Mouse (Mus musculus) kidney, embryonic 15.5 days (tissue): Measurements from ENCODE around the gene Asb4. TPM values are rescaled to one million over a fixed set of nuclear protein-coding genes. Genes with fewer than 3 reads are reported as not detected.
A peak's percentile ranks its signal among the peaks of the same experiment; 100 is the strongest.

ENCODE experiments used
- ATAC-seq: fragments of 200-750 bp; cut with Nextera tagmentation; replicated peaks from 2 replicates; pipeline ENCODE4 v1.8.0; 2017; ENCODE audit warnings: moderate TSS enrichment; ENCODE audit not compliant: low FRiP score
- H3K27ac ChIP-seq: fragments of 300-500 bp; sonication (generic); 2 replicates; pipeline ENCODE4 v1.5.1; 2015; ENCODE audit warnings: mild to moderate bottlenecking, inconsistent platforms
- H3K27me3 ChIP-seq: fragments of 300-500 bp; sonication (generic); 2 replicates; pipeline ENCODE4 v1.6.1; 2015; ENCODE audit warnings: inconsistent platforms
- H3K36me3 ChIP-seq: fragments of 300-500 bp; sonication (generic); 2 replicates; pipeline ENCODE4 v1.6.1; 2015; ENCODE audit warnings: inconsistent platforms
- H3K4me1 ChIP-seq: fragments of 300-500 bp; sonication (generic); 2 replicates; pipeline ENCODE4 v1.6.1; 2015; ENCODE audit warnings: inconsistent platforms
- H3K4me2 ChIP-seq: fragments of 300-500 bp; sonication (generic); 2 replicates; pipeline ENCODE4 v1.6.1; 2015; ENCODE audit warnings: moderate library complexity, mild to moderate bottlenecking, inconsistent platforms
- H3K4me3 ChIP-seq: fragments of 300-500 bp; sonication (generic); replicated peaks from 2 replicates; pipeline ENCODE4 v1.5.1; 2015; ENCODE audit warnings: mild to moderate bottlenecking, inconsistent platforms
- H3K9ac ChIP-seq: fragments of 300-500 bp; sonication (generic); 2 replicates; pipeline ENCODE4 v1.6.1; 2015; ENCODE audit warnings: mild to moderate bottlenecking, inconsistent platforms
- H3K9me3 ChIP-seq: fragments of 300-500 bp; sonication (generic); replicated peaks from 2 replicates; pipeline ENCODE4 v1.6.1; 2016; ENCODE audit warnings: inconsistent platforms
- WGBS: fragments of 180-500 bp; shearing (Covaris S2); methylation state at CpG from one replicate; pipeline ENCODE4 v1.1.7; 2015; ENCODE audit warnings: mixed read lengths; 5-methylcytosine and 5-hydroxymethylcytosine counted together
- polyA plus RNA-seq: library from polyadenylated mRNA; unstranded; fragments of >200 nt; fragmentation: Nextera tagmentation; extraction: Ambion mirVana; gene quantifications from 2 replicates; pipeline ENCODE4 v1.2.1, GENCODE M21; 2015

Gene Asb4
- polyA plus RNA-seq, 1 experiment from 2014 or later, result 27.6 TPM

GRCm38 (mm10) chr6:5379781-5380623 lies 3.2 kb upstream of the Asb4 start:
- H3K9me3 ChIP-seq, result no peaks in the 10 kb centered on the region
- H3K9ac ChIP-seq, result no peak overlapping the region
- H3K27ac ChIP-seq, result 0 out of 2 replicates have a peak overlapping the region, but pooled peaks have one; percentile 27
- peak overlapping the region; percentile 18; the same call in 1 of the 2 replicates for H3K4me3 ChIP-seq
- H3K4me2 ChIP-seq, result peak overlapping the region; percentile 51
- WGBS, result 24% methylated on average over 22 of the region's 22 CpGs
- ATAC-seq, result peak; percentile 5; the same call in 1 of the 2 replicates
- H3K27me3 ChIP-seq, result no peaks in the 10 kb centered on the region
- peaks cover 45% of the 10 kb centered on the region for H3K4me1 ChIP-seq
- no peaks in the 10 kb centered on the region for H3K36me3 ChIP-seq

DNA sequence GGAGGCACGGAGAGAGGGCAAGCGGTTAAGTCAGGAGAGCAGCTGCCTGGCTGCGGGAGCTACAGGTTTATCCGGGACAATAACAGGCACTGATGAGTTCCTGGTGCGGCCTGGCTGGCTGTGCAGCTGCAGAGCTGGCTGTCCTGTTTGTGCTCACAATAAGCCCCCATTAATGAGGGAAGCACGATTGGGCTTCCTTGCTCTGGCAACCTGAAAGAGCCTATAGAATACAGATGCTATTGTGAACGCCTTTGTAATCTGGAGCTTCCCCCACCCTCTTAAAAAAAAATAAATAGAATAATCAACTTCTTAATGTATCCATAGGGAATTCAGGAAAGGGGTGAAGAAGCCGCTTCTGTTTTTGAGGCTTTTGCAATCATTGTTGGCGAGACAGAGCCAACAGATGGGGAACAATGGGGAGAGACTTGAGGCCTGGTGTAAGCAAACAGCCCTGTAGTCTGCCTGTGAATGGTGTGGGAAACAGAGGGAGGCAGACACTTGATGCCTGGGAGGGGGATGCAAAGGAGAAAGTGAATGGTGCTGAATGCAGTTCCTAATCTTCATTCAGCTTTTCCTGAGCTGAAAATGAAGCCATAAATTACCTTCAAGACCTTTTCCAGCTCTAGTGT lies 2.4 kb upstream of the Asb4 start:
- no peak overlapping the region for H3K4me3 ChIP-seq
- H3K9ac ChIP-seq, result no peak overlapping the region
- WGBS, result 30% methylated on average over 9 of the region's 9 CpGs
- no peak for ATAC-seq
- no peaks in the 10 kb centered on the region for H3K36me3 ChIP-seq
- H3K27me3 ChIP-seq, result no peaks in the 10 kb centered on the region
- H3K27ac ChIP-seq, result 0 out of 2 replicates have a peak overlapping the region, but pooled peaks have one; percentile 27
- peak overlapping the region; percentile 51 for H3K4me2 ChIP-seq
- peaks cover 45% of the 10 kb centered on the region for H3K4me1 ChIP-seq
- no peaks in the 10 kb centered on the region for H3K9me3 ChIP-seq

GRCm38 (mm10) chr6:5381918-5382582 lies 1.1 kb upstream of the Asb4 start:
- ATAC-seq, result no peak
- Histone ChIP-seq H3K27me3 (no peaks in the 10 kb centered on the region), H3K9me3 (no peaks in the 10 kb centered on the region), H3K4me2 (peak overlapping the region; percentile 69), H3K9ac (no peak overlapping the region), H3K4me1 (peaks cover 45% of the 10 kb centered on the region), H3K4me3 (no peak overlapping the region), H3K27ac (no peak overlapping the region), H3K36me3 (no peaks in the 10 kb centered on the region)
- 24% methylated on average over 13 of the region's 13 CpGs for WGBS

- under 1% methylated on average over 16 of the region's 16 CpGs for WGBS
- peak overlapping the region; percentile 68 for H3K27ac ChIP-seq
- peak; percentile 78 for ATAC-seq
- H3K27me3 ChIP-seq, result no peaks in the 10 kb centered on the region
- no peaks in the 10 kb centered on the region for H3K9me3 ChIP-seq
- peaks cover 45% of the 10 kb centered on the region for H3K4me1 ChIP-seq
- H3K36me3 ChIP-seq, result no peaks in the 10 kb centered on the region
- H3K9ac ChIP-seq, result peak overlapping the region; percentile 29; the same call in 1 of the 2 replicates
- peak overlapping the region; percentile 69 for H3K4me2 ChIP-seq
- H3K4me3 ChIP-seq, result peak overlapping the region; percentile 37
These were observed 487 bp upstream of the Asb4 start for GRCm38 (mm10) chr6:5382583-5383215.

GRCm38 (mm10) chr6:5384178-5384490 lies 948 bp downstream of the Asb4 start:
- WGBS, result 3% methylated on average over 11 of the region's 11 CpGs
- Histone ChIP-seq H3K27me3 (no peaks in the 10 kb centered on the region), H3K9ac (no peak overlapping the region), H3K4me1 (peaks cover 44% of the 10 kb centered on the region), H3K9me3 (no peaks in the 10 kb centered on the region), H3K27ac (no peak overlapping the region), H3K36me3 (no peaks in the 10 kb centered on the region), H3K4me2 (peak overlapping the region; percentile 69), H3K4me3 (peak overlapping the region; percentile 37)
- ATAC-seq, result no peak

DNA sequence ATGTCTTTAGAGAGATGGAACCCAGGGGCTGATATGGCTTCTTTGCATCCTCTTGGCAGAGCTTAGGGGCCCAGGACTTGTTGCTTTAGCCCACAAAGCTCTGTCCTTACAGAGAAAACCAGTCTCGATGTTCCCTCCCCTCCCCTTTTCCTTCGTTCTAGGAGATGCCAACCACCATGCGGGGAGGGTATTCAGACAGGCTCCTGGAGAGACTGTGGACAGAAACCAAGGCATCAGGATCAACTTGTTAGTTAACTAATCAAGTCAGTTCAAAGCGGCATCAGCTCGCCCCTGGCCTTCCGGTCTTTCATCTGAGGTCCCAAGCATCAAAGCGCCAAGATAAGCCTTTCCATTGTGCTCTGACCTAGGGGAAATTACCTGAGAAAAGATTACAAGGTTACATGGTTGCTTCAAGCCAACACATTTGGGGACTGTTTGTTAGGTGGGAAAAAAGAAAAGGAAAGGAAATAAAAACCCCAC lies 2.0 kb downstream of the Asb4 start:
- Histone ChIP-seq H3K9me3 (no peaks in the 10 kb centered on the region), H3K4me3 (no peak overlapping the region), H3K4me1 (peaks cover 34% of the 10 kb centered on the region), H3K36me3 (no peaks in the 10 kb centered on the region), H3K4me2 (no peak overlapping the region), H3K27ac (no peak overlapping the region), H3K9ac (no peak overlapping the region), H3K27me3 (no peaks in the 10 kb centered on the region)
- no peak for ATAC-seq
- WGBS, result 51% methylated on average over 7 of the region's 7 CpGs

- H3K9ac ChIP-seq, result no peak overlapping the region
These were observed 3.3 kb downstream of the Asb4 start for GRCm38 (mm10) chr6:5386486-5386885.

DNA sequence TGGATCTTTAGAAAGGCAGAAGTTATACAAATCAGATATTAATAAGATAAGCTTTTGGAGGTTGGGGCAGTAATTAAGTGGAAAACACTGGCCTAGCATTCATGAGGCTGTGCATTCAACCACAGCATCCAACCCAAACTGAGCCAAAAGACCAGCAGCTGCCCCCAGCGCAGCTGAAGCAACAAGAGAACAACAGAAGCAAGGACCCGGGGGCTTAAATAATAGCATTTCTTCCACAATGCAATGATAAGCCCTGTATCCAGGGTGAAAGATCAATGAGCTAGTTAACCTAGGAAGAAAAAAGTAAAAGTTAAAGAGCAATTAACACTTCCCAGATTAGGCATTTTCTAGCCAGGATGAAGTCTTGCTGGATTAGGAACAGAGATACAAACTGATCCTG lies 4.2 kb downstream of the Asb4 start:
- Histone ChIP-seq H3K36me3 (no peaks in the 10 kb centered on the region), H3K4me2 (no peak overlapping the region), H3K27me3 (peaks cover 6% of the 10 kb centered on the region; the same call in 1 of the 2 replicates), H3K9me3 (no peaks in the 10 kb centered on the region), H3K4me1 (peaks cover 15% of the 10 kb centered on the region), H3K9ac (no peak overlapping the region), H3K4me3 (no peak overlapping the region), H3K27ac (0 out of 2 replicates have a peak overlapping the region, but pooled peaks have one; percentile 18)
- 53% methylated on average over 2 of the region's 2 CpGs for WGBS
- ATAC-seq, result no peak

More at GRCm38 (mm10) chr6:5386486-5386885, 3.3 kb downstream of the Asb4 start:
- peaks cover 4% of the 10 kb centered on the region; the same call in 1 of the 2 replicates for H3K27me3 ChIP-seq
- H3K36me3 ChIP-seq, result no peaks in the 10 kb centered on the region
- no peak overlapping the region for H3K4me2 ChIP-seq
- no peaks in the 10 kb centered on the region for H3K9me3 ChIP-seq
- H3K27ac ChIP-seq, result no peak overlapping the region
- WGBS, result 60% methylated on average over 4 of the region's 4 CpGs
- H3K4me3 ChIP-seq, result no peak overlapping the region
- ATAC-seq, result no peak
- H3K4me1 ChIP-seq, result peaks cover 23% of the 10 kb centered on the region

DNA sequence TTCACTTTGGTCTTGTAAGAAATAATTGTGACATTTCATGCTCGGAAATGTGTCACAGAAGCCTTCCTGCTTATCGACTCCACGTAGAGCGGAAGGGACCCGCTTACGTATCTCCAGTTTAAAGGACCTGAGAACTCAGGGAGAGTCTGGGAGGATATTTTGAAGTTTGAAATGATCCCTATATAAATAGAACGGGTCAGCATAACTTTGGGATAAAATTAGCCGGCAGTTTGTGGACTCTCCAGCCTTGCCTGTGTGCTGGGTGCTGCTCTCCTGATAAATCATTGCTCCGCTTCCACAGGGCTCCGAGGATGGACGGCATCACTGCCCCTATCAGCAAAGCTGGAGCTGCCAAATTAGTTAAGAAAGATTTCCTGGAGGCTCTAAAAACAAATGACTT lies 7.1 kb downstream of the Asb4 start:
- peak; percentile 46; the same call in 1 of the 2 replicates for ATAC-seq
- Histone ChIP-seq H3K4me1 (peaks cover 14% of the 10 kb centered on the region), H3K4me2 (peak overlapping the region; percentile 62), H3K27ac (peak overlapping the region; percentile 79), H3K9ac (0 out of 2 replicates have a peak overlapping the region, but pooled peaks have one; percentile 21), H3K27me3 (peaks cover 6% of the 10 kb centered on the region; the same call in 1 of the 2 replicates), H3K4me3 (peak overlapping the region; percentile 43), H3K36me3 (no peaks in the 10 kb centered on the region), H3K9me3 (no peaks in the 10 kb centered on the region)
- 2% methylated on average over 11 of the region's 11 CpGs for WGBS

- no peak for ATAC-seq
- H3K27ac ChIP-seq, result 0 out of 2 replicates have a peak overlapping the region, but pooled peaks have one; percentile 37
- peak overlapping the region; percentile 62 for H3K4me2 ChIP-seq
- 0 out of 2 replicates have a peak overlapping the region, but pooled peaks have one; percentile 33 for H3K9ac ChIP-seq
- peaks cover 14% of the 10 kb centered on the region for H3K4me1 ChIP-seq
- peaks cover 6% of the 10 kb centered on the region; the same call in 1 of the 2 replicates for H3K27me3 ChIP-seq
- no peaks in the 10 kb centered on the region for H3K36me3 ChIP-seq
- H3K4me3 ChIP-seq, result peak overlapping the region; percentile 43
- no peaks in the 10 kb centered on the region for H3K9me3 ChIP-seq
- WGBS, result 26% methylated on average over 10 of the region's 10 CpGs
These were observed 7.8 kb downstream of the Asb4 start for GRCm38 (mm10) chr6:5390952-5391351.

DNA sequence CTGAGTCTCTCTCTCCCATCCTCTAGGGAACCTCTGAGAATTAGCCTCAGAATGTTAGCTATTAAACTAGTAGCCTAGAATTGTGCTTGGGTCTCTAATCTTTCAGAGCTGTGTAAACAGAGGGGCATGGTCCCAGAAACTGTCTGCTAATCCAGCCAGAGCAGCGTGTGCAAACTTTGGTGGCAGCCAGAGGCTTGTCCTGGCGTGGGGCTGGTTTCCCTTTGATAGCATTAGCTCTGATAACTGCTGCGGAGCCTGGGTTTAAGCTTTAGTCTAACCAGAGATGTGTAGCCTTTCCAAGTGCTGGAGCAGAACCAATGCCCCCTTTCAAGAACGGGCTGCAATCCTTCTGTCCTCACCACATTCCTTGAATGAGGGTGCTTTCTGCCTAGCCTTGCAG lies 11.8 kb downstream of the Asb4 start:
- no peaks in the 10 kb centered on the region for H3K9me3 ChIP-seq
- 35% methylated on average over 4 of the region's 4 CpGs for WGBS
- ATAC-seq, result no peak
- peak overlapping the region; percentile 45; the same call in 1 of the 2 replicates for H3K27ac ChIP-seq
- H3K4me3 ChIP-seq, result no peak overlapping the region
- H3K36me3 ChIP-seq, result no peaks in the 10 kb centered on the region
- H3K27me3 ChIP-seq, result peaks cover 10% of the 10 kb centered on the region; the same call in 1 of the 2 replicates
- no peak overlapping the region for H3K4me2 ChIP-seq
- no peak overlapping the region for H3K9ac ChIP-seq
- peaks cover 14% of the 10 kb centered on the region for H3K4me1 ChIP-seq
